Mouse (Mus musculus): ENCODE results near the gene Nubpl. TPM values are rescaled to one million over a fixed set of nuclear protein-coding genes. Genes with fewer than 3 reads are reported as not detected.
A peak's percentile ranks its signal among the peaks of the same experiment; 100 is the strongest.
"Not testable (repeated sequence)": the region's sequence is repeated elsewhere in the genome, so short reads cannot be mapped to it uniquely, and the experiment has no call there.

Nubpl gene
- 1 to 10 TPM; 5.5 to 6.1 TPM for total RNA-seq (2021)

DNA sequence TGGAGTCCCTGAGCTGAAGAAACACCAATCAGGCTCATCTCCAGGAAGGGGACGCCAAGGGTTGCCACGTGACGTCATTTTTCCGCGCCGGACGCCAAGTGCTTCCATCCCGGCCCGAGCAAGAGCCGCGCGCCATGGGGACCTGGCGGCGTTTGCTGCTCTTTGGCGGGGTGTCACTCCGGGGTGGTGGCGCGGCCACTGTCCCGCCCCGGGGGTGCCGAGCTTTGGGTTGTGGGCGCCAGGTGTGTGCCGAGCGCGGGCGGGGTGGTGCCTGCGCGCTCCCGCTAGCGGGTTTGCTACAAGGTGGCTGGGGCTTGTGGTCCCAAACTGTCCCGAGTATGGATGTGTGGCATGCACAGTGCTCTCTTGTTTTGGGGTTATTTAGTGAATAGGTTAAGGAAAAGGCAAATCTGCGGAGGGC, at the start of gene Nubpl:
Nubpl (plus strand) TSS at position 88 of the 421 bp plus-strand sequence.
- peak; percentile 92 to 93 for DNase-seq

DNA sequence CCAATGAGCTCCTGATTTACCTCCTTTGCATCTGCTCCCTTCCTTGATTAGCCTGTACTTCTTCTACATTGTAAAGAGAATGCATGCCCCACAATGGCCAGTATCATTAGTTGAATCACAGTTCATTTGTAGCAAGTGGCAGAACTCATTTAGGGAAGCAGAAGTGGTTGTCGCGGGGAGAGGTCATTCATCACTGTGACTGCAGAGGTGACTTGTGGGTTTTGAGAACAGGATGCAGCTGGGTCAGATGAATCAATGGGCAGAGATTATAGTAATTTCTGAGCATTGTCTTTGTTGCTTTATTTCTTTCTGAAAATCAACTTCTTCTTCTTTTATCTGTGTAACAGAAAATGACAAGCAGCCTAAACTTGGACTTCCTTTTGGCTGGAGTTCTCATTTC, 48.2 kb upstream of the Nubpl start:
- DNase-seq, result no peak

DNA sequence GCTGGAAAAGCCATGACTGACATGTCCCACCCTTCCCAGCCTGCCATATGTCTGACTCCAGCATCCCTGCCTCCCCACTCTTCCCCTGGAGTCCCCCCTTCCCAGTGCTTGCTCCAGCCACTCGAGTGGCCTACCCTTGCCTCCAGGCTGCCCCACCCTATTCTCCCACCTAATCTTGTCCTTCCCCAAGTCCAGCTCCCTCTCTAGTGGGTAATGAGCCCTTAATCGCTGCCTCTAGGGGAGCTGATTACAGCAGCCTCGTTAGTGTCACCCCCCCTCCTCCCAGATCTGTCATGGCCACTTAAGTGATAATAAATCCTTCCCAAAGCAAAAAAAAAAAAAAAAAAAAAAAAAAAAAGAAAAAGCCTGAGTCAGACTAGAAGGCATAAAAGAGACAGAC, 18.2 kb upstream of the Nubpl start:
- not testable (repeated sequence) for DNase-seq

DNA sequence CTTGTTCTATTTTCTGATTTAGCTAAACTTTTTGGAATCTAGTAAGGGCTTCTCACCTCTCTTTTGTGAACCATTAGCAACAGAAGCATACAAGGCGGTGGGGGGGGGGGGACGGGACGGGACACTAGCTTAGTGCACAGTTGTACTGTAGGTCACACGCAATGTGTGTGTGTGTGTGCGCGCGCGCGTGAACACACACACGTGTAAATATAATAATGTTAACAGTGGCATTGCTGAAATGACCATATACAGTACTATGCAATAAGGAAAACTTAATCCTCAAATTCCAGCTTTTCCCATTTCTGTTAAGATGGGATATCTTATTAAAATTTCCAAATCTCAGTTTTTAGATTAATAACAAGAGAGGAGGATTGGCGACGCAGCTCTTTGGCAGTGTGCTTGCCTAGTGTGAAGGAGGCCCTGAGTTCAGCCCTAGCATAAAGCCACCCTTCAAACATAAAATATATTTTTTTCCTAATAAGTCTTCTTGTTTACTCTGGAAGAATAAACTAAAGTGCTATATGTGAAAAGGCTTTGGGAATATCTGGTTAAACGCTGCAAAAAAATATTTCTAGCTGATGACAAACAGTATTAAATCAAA, 388 bp upstream of the Nubpl start:
- DNase-seq, result no peak

DNA sequence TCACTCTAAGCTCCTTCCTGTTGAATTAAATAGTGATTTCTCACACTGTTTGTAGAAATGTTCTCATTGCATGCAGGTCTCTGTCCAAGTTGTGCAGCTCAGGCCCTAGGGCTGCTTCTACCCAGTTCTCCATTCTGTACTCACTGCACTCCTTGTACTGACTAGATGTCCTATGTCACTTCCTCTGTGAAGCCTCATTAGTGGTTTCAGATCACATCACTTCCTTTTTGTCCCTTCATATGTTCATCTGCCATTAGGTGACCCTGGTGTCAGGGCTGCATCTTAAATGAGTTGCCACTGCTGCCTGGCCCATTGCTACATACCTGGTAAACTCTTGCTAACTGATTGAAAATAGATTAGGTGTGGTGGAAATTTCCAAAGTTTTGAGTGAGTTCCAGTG, 22.7 kb downstream of the Nubpl start:
- DNase-seq, result no peak

GRCm38 (mm10) chr12:52126407-52126806, 28.9 kb downstream of the Nubpl start:
- DNase-seq, result no peak

DNA sequence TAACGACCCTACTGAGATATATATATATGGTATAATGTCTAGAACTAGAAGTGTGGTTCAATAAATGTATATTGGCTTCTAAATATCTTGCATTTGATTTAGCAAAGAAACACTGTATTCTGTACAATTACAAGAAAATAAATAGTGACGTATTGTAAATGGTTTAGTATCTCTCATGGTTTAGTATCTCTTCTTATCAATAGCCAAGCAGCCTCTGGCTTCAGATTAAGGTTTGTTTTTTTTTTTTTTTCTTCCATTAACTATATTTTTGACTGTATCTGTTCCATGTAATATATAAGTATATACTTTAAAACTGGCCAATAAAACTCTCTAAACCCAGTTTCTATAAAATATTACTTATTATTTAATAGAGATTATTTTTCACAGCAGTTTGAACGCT, 31.5 kb downstream of the Nubpl start:
- no peak for DNase-seq

DNA sequence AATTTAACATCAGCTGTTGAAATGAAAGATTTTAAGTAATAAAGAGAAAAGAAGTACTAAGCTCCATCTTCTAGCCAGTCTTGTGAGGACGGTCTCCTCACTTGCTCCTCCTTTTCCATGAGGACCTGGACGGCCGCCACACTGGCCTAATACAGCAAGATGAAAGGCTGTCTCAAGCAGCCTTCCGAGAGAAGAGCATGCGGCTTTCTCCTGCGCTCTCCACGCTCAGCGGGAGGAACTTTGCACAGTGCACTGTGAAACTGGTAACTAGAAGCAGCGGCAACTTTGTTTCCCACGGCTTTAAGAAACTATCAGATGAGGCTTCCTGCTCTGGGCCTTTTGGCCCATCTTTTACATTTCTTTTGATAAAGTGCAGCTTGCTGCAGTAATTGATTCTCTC, 34.7 kb downstream of the Nubpl start:
- no peak for DNase-seq

GRCm38 (mm10) chr12:52138296-52138695, 40.8 kb downstream of the Nubpl start:
- DNase-seq, result no peak

GRCm38 (mm10) chr12:52146639-52147038, 49.1 kb downstream of the Nubpl start:
- no peak for DNase-seq

GRCm38 (mm10) chr12:52149448-52149847, 51.9 kb downstream of the Nubpl start:
- DNase-seq, result no peak

DNA sequence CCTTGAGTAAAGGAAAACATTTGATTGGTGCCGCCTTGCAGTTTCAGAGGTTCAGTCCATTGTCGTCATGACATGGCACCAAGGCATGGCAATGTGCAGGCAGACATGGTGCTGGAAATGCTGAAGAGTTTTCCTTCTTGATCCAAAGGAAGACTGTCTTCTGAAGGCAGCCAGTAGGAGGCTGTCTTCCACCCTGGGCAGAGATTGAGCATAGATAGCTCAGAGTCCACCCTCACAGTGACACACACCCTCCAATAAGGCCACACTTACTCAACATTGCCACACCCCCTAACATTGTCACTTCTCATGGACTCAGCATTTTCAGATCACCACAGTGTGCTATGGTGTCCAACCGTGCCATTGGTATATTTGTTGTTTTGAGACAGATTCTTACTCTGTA, 54.5 kb downstream of the Nubpl start:
- no peak for DNase-seq

DNA sequence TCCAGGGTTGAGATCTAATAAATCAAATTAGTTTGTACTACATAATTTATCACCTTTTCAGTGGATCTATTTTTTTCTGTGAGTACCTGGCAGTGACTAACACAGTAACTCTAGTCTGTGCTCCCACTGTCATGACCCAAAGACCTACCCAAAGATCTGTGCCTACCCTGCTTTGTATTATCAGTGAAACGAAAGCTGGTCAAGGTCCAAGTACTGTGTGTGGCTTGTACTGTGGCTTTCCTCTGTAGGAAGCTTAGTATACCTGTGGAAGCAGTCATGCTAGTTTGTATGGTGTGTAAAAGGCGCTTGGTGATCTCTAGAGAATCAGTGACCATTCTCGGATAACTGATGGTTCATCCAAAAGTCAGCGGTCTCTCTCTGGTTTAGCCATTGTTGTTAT, 57.4 kb downstream of the Nubpl start:
- no peak for DNase-seq

GRCm38 (mm10) chr12:52164414-52164813, 66.9 kb downstream of the Nubpl start:
- DNase-seq, result no peak

DNA sequence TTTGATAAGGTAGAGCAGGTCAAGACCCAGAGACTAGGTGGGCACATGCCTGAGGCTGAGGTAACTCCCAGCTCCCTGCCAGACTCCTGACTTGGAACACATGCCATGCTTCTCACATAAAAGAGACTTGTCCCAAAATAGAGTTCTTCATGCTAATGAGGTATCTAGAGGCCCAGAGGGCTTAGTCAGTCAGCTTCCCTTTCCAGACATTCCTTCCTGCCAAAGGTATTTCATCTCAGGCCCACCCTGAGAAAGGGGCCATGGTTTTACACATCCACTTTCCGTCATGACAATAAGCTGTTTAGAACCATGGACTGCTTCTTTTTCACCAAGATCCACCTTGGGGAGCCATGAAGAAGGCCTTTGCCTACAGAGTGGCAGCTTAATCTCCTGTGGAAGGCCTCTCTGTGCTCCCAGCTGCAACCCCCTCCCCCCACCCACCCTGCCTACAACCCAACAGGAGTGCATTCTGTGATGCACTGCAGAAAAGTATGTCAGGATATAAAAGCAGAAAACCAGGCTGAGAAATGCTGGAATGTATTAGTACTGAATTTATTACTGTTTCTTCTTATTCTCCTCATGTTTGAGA, 88.8 kb downstream of the Nubpl start:
- no peak for DNase-seq

DNA sequence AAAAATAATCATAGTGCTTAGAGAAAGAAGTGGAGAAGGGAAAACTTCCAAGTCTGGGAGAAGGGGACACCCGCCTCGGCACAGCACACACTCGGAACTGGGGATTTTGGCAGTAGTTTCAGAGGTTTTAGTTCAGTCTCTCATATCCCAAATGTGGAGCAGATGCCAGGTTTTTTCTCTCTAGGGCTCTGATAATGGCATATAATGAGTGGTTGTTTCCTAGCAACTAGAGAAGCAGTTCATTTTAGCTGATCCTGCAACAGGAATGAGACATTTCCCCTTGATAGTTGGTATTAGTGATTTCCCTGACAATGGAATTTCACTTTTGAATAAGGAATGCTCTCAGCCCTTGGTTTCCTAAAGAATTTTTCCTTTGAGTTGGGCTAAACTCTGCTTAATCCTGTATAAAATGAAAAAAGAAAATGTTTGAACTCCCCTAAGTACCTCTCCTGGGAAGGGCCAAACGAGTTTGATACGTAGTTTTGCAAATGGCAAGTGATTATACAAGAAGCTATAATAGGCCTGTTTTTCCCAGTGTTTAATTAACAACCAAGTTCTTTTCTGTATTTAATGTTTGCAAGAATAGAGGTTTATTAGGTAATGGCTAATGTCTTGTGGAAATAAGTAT, 89.5 kb downstream of the Nubpl start:
- peak; percentile 32 to 36 for DNase-seq

DNA sequence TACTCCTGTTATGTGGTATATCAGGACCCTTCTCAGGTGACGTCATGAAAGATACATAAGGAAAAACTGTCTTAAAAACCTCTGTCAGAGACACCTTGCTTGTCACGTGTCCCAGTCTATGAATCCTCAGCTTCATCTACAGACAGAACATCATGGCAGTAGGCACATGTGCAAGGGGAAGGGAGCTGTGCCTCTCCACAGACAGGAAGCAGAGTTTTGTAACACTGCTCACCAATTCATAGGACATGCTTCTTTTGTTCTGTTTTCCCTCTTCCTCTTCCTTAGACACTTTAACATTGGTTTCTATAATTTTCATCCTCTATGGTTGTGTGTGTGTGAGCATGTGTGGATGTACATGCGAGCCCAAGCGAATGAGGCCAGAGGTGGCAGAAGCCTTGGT, 100.9 kb downstream of the Nubpl start:
- no peak for DNase-seq

- no peak for DNase-seq
These were observed 111.6 kb downstream of the Nubpl start for GRCm38 (mm10) chr12:52209121-52209610.

- no peak for DNase-seq
These were observed 113.6 kb downstream of the Nubpl start for GRCm38 (mm10) chr12:52211144-52211543.

DNA sequence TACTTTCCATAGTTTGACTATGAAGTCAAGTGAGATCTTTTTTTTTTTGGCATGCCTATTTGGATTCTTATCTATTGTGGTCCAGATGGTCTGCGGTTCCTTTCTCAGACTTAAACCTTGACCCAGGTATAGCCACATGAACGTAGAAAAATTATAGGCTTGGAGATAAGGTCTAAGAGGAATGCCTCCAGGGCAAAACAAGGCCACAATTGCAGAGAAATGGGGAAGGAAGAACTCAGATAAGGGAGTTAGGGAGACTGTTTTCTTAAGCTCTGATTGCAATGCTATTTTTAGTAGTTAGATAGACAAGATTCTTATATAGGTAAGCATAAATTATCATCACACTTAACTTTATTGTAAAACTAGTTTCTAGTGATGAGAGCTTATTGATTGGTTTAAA, 117.3 kb downstream of the Nubpl start:
- DNase-seq, result no peak

- no peak for DNase-seq
These were observed 127.4 kb downstream of the Nubpl start for GRCm38 (mm10) chr12:52224954-52225353.

- no peak for DNase-seq
These were observed 131.2 kb downstream of the Nubpl start for GRCm38 (mm10) chr12:52228746-52229145.

DNA sequence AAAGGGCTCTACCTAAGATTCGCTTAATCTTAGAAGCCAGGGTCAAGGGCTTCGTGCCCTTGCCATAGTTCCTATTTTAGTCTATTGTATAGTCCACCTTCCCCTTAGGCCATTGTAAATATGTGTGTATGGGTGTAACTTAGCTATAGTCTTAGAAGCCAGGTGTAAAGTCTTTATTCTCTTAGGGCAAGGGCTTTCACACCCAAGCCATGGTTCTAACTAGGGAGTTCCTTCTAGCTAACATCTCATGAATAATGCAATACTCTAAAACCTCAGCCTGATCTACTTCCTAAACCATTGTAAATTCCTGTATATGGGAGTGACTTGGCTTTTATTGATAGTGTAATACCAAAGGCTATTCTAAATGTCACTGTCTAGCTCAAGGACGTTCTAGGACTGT, 134.4 kb downstream of the Nubpl start:
- not testable (repeated sequence) for DNase-seq

- DNase-seq, result no peak
These were observed 145.2 kb downstream of the Nubpl start for GRCm38 (mm10) chr12:52242712-52243111.

All from layer of hippocampus, postnatal 36 days (tissue).